Mouse (Mus musculus): ENCODE data around the gene Clcn6.

Gene Clcn6

DNA sequence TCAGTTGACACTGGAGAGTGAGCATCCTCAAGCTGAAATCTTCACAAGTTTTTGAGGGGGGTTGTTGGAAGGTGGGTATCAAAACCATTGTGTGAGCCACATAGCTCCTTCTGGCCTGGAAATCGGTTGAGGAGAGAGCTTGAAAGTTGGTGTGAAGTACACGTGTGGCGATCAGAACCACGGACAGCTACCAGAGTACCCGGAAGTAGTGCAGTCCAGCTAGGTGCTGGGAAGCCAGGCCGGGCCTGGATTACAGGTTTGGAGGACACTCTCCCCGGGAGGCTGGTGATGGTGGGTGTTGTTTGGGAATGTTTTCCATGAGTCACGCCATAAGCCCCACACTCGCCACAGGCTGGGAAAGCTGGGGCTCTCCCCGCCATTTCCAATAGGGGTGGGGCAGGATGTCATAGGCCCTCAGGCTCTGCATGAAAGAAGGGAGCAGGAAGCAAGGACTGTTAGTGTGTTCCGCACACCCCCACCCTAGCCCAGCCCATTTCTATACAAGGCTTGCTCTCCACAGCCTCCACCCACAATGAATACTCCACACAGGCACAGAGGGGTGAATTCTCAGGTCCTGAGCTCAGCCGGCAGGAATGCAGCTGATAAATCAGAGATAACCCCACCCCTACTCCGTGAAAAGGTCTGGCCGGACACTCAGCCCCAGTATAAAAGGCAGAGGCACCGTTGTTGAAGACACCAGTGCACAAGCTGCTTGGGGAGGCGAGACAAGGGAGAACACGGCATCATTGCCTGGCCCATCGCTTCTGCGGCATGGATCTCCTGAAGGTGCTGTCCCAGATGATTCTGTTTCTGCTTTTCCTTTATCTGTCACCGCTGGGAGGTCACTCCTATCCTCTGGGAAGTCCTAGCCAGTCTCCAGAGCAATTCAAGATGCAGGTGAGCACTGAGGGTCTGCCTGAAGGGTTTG, 53.2 kb downstream of the Clcn6 start, which contains the start of gene Nppb:
TSS of gene Nppb (plus strand) at position 584 of the 928 bp plus-strand sequence.
- no peak for DNase-seq (ENCODE audit: low spot score)

- no peak for DNase-seq (ENCODE audit: low spot score)
These were observed 59.2 kb downstream of the Clcn6 start for GRCm38 (mm10) chr4:147979441-147979860.

DNA sequence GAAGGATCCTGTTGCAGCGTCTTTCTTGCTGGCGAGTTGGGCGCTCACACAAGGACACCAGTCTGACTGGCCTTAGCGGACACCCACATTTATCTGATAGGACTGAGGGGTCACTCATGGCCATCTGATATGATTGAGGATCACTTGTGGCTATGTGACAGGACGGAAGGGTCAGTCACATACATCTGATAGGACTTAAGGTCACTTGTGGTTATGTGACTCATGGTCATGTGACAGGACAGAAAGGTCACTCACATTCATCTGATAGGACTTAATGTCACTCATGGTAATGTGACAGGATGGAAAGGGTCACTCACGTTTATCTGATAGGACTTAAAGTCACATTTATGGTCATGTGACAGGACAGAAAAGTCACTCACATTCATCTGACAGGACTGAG, 60.2 kb downstream of the Clcn6 start:
- DNase-seq (ENCODE audit: low spot score): no peak

DNA sequence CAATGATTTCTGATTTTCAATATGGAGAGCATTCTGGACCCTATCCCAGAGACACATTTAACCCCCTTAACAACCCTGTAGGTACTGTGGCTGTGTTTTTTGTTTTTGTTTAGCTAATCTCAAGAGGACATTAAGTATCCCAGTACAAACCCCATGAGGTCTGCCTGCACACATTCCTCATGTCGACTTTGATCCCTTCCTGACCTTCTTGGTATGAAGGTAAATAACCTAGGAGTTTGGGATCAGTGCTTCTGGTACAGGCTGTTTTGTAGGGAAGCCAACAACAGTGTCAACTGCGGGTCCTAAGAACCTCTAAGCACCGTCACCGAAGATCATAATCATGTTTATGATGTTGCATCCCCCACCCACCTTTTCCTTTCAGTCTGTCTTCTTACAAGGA, 60.9 kb downstream of the Clcn6 start:
- DNase-seq (ENCODE audit: low spot score): no peak

DNA sequence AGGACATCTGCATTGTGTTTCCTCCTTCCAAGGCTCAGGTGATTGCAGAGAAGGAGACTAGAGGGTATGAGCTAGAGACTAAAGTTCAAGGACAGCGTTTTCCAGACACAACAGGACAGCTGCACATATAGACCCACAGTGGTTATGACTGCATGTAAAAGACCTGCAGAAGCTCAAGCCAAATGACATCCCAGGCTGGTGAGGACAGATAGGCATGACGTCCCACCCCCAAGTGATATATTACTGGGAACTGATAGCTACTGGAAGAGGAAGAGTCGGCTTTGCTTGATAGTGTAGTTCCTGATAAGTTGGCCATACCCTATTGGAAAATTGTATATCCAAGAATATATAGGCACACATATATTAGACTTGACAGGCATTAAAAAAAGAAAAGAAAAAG, 62.4 kb downstream of the Clcn6 start:
- DNase-seq (ENCODE audit: low spot score): no peak

- DNase-seq (ENCODE audit: low spot score): no peak
These were observed 69.3 kb downstream of the Clcn6 start for GRCm38 (mm10) chr4:147969337-147969736.

DNA sequence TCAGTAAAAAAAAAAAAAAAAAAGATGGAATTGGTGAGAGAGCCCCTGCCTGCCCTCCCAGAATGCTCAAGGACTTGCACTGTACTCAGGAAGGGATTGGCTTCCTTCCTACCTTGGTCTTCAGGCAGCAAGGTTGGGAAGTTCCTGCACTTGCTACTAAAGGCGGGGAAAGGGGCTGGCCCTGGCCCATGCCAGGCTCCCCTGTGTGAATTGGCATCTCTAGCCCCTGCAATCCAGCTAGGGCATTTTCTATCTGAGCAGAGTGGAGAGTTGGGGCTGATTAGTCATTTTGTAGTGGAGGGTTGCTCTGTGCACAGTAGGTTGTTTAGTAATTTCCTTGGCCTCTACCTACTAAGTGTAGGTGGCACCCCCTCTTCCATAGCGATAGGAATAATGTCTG, 69.8 kb downstream of the Clcn6 start:
- DNase-seq (ENCODE audit: low spot score): no peak

- DNase-seq (ENCODE audit: low spot score): no peak
These were observed 72.9 kb downstream of the Clcn6 start for GRCm38 (mm10) chr4:147965712-147966111.

GRCm38 (mm10) chr4:147963623-147964022, 75.0 kb downstream of the Clcn6 start:
- no peak for DNase-seq (ENCODE audit: low spot score)

DNA sequence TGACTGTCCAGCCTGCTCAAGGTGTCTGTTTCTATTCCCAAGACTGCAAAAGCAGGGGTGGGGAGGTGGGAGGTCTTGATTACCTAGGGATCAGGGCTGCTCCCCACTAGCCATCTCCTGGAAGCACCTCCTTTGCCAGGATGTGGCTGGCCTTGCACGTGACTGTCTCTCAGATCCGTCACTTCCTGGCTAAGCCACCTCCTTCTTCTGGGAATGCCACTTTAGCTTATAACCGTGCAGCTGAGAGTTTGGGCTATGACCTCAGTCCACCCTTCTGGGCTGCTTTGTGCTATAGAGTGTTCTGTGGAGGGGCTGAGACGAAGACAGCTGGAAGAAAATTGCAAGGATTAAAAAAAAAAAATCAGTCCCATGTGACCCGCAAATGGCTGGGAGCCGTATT, 75.8 kb downstream of the Clcn6 start:
- DNase-seq (ENCODE audit: low spot score): no peak

- no peak for DNase-seq (ENCODE audit: low spot score)
These were observed 78.5 kb downstream of the Clcn6 start for GRCm38 (mm10) chr4:147959881-147960831.

DNA sequence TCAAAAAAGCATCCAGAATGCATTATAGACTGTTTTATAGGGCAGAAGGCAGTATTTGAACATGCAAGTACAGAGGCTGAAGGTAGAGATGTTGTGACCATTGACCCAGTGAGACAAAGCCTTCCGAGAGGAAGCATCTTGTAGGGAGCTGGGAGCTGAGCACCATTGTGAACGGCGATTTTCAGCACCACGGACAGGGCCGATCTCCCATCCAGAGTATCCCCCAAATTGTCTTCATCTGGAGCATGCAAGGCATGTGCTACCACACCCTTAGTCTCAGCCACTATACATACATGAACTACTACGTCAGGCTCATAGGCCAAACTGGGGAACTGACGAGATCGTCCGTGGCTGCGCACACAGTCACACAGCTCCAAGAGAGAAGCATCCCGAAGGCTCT, 81.5 kb downstream of the Clcn6 start:
- DNase-seq (ENCODE audit: low spot score): no peak

Measured in spleen, adult 12 weeks (tissue).